Mouse (Mus musculus) right cerebral cortex, postnatal 14 days (tissue): Measurements from ENCODE around the gene Col24a1.

ENCODE experiments used
- DNase-seq: peaks from one replicate; pipeline ENCODE4 v3.0.0; 2022

The Col24a1 gene

DNA sequence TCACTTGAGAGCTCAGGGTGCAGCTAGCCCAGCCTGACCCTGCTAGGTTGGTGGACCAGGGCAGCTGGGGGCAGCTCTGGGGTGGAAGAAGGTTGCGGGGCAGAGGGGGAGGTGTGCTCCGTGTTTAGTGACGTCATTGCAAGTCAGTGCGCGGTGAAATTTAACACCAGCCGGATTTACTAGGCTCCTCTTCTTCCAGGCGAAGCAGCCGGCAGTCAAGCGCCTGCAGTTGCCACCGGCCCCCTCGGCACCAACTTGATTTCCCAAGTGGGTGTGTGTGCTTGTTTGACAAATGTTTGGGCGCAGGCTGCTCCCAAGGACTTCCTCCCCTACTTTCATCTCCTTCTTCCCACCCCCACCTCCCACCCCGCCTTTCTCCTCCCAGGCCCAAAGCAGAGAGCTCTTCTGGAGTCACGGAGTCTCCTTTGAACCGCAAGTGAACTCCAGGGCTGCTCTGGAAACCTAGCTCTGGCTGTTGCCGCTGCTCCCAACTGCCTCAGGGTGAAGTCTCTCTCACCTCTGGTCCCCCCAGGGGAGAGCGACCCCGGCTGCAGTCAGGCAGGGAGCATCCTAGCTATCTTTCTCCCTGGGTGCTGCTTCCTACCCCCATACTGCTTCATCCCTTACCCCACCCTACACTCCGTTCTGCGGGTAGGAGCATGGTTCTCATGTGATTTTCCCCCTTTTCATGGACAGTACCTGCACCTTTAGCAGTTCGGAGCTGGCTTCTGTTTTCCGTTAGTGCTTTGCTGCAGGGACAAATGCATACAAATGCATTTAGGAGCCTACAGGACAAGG, at the start of gene Col24a1:
Gene Col24a1 (plus strand): TSS at position 136 of the 798 bp plus-strand sequence.
- peak; percentile 26 for DNase-seq

DNA sequence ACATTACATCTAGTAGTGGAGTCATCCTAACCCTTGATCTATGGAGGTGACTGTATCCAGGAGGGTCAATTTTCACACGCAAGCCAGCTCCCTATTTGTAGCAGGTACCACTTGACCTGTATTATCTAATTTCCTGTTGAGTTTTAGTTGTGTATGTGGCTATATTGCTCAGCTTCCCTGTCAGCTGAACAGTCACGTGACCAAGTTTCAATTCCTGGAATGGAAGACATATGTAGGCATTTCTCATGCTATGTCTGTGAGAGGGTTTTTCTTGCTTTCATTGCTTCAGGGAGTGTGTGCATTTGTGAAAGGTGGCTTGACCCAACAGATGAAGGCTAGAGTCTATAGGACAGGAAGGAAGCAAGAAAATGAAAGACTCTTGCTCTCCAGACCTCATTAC, 44.2 kb upstream of the Col24a1 start:
- no peak for DNase-seq

DNA sequence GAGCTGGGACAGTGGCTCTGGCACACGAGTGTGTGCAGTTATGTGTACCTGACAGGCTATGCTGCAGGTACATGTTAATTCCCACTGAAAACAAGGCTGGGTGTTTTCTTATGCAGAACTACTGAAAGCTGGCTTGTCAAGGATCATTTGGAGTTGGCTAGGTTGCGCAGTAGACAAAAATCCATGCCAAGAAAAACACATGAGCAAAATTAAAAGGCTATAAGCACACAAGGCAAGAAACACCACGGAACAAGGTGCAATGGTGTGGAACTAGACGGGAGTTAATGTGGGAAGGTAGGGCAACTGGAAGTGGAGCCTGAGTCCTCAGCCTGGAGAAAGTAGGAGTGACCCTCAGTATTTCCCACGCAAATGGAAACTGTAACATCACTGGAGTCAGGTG, 39.2 kb upstream of the Col24a1 start:
- no peak for DNase-seq

DNA sequence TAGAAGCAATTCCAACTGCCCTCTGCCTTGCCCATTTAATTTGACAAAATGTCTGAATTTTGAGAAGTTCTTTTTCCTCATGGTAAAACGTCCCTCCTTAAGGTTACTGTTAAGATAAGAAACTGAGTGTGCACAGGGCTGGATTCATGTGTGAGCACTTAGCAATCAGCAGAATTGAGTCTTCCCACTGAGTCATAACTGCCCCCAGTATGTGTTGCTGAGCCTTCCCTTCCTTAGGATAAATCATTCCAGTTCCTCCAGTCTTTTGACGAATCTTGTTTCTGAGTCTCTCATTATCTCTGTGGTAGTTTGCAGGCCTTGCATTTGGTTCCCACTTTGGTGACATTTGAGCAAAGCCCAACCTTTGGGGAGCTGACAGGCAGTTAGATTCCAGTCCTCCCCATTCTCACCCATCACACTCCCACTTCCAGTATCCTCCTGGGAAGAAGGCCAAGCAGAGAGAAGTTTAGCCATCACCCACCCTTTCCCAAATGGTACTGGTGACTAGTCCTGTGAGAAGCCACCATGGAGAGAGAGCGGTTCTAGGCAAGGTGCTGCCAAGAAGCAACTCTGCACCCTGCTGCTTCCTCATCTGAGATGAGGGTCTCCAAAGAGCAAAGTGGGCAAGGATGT, 37.4 kb upstream of the Col24a1 start:
- no peak for DNase-seq

DNA sequence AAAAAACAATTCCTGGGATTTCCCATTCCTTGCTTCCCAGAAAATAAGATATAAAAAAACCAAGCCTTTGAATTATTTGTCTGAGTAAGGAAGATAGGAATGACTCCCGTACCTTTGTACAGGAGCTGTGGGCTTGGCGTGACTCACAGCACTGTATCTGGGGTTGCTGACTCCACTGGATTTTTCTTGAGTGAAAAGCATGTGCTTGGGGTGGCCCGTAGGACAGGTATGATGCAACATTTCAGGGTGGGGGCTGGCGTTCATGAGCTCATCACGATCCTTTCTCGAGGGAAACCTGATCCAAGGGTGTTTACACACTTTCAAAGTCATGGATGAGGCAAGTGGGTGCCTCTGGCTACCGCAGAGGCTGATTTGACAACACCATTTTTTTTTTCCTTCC, 35.6 kb upstream of the Col24a1 start:
- no peak for DNase-seq

DNA sequence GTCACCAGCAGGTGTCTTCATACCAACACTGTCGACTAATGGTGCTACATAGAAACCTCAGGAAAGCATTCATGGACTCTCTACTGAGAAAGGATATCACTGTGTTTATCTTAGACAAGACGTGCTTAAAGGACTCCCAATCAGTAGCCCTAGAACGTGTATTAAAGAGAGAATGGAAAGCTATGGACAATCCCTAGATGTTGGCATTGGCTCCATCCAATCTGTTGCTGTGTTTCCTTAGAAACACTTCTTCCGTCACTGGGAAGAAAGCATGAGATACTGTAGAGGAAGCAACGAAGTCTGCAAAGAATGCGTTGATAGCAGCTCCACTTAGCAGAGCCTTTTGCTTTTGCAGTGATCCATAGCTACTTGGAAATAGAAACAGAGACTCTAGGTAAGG, 32.6 kb upstream of the Col24a1 start:
- no peak for DNase-seq

DNA sequence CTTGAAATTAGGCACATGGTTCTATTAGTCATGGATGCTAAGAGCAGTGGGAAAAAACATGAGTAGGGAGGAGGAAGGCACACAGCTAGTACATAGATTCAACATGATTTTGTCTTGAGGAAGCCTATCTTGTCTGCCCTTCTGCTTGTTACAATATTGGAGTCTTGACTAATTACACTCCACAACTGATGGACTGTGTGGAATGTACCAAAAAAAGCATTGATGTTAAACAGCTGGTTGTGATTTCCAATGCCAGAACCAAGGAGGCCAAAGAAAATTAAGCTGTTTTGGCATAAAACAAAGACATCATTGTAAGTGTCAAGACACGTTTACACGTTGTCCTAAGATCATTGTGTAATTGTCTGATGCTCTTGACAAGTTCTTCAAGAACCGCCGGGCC, 29.1 kb upstream of the Col24a1 start:
- DNase-seq = no peak

DNA sequence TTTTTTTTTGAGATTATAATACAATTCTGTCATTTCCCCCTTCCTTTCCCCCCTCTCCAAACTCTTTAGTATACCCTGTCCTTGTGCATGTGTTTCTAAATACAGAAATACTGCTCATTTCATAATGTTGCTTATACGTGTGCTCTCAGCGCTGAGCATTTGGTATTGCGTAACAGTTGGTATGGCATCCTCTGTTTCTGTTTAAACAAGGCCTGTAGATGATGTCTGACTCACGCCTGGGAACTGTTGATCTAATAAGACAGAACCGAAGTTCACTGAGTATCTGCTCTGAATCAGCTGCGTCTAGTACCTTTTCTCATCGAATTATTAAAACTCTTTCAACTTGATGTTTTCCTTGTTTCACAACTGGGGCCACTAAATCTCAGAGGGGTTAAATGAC, 24.2 kb upstream of the Col24a1 start:
- no peak for DNase-seq

DNA sequence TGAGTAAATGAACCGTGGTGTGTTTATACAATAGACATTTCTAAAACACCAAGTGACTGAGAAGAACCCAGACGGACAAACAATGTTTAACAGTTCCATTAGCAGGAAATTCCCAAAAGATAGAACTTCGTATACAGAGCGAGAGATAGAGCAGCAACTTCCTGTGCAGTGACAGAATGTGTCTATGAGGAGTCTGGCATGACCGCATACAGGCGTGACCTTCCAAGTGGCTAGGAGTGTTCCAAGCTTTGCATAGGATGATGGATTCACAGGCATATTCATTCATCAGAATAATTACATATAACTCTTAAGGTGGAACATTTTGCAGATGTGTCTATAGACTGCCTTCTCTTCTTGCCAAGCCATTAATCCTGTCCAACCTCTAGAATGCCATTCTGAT, 18.1 kb upstream of the Col24a1 start:
- DNase-seq = no peak

DNA sequence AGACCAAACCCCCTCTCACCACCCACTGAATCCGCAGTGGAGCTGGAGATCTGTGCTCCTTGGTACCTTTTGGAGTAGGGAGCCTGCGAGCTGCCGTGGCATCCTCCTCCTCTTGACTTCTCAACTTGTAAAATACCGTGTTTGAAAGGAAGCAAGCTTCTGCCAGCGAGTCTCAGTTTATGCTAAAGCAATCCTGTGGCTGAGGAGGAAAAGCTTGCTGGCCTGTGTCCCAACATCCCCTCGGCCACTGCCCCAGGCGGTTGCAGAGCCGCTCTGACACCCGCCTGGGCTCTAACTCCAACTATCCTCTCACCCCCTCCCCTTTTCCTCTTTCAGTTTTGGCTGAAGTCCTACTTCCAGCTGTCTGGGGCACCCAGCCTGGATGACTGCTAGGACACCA, 935 bp downstream of the Col24a1 start:
- DNase-seq = no peak

DNA sequence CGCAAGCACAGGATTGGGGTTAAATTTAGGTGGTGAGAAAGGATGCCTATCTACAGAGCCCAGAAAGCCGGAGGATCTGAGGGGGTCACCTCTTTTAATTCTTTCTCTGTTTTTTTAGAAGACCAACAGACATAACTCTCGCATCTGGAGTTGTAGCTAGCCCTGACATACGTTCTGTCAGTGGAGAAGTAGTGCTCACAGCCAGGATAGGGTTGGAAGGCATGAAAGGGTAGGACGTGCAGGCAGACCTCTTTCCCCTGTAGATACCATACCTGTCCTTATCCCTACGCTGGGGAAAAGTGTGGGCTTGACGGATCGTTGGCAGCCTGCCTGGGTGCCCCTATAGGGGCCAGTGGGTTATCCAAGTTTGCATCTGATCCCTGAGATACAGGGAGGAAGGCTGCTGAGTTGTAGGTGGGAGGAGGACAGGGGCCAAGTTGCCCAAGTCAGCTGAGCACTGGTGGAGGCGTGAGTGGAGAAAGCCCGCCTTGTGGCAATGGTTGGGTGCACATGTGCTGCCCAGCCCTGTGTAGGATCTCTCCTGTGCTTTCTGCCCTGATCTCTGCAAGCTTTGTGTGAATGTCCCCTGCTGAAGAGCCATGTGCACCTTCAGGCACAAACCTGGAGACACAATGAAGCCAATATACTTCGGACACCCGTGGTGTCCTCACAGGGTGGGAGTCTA, 1.5 kb downstream of the Col24a1 start:
- no peak for DNase-seq

DNA sequence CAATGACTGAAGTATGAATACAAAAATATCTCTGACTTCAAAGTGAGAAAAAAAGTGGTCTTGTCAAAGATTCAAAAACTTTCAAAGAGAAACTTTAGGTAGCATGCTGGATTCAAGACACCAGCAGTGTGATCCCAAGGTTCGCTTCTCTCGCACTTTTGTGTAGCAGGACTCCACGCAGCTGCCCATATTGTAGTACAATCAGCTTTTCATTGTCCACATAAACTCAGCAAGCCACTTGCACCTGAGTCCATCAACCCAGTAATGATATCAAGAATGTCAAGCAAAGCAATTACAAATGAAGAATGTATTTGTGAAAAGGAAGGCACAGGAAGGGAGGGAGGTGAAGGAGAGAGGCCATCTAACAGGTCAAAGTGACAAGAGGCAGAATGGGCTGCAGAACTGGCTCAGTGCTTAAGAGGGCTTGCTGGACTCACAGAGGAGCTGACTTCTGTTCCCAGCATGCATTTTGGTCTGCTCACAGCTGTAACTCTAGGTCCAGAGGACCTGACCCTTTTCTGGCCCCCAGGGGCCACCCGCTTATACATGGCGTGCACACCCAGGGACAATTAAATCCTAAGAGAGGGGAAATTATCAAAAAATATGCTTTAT, 7.8 kb downstream of the Col24a1 start:
- no peak for DNase-seq

DNA sequence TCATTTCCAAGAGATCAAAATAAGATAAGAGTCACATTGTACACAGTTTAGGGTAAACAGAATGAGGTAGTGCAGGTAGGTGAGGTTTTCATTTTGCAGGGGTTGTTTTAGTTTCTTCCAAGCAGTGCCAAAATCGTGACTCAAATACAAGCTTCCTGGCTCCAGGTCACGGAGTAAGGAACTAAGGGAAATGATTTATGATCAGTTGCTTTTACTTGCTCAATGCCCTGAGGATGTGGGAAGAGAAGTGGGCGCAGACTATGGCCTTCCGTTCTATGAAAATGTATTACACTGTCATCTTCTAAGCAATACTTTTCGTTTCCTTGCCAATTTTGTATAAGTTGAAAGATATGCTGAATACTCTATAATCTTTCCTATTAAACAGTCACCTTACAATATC, 13.0 kb downstream of the Col24a1 start:
- DNase-seq = no peak

DNA sequence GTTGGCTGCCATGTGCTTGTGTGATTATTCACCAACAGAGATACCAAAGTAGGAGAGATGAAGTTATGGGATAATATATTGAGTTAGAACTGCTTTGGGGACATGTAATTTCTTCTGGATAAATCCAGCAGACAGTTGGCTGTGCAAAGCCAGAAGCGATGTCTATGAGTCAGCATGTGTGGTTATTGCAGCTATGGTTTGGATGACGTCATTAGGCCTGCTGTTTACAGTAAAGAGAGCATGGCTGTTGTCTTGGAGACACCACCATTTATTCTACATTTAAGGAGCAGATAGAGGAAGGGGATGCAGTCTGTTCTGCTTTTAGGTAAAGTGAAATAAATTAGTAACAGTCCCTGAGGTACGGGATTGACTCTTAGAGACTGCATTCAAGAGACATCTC, 14.9 kb downstream of the Col24a1 start:
- DNase-seq = no peak

DNA sequence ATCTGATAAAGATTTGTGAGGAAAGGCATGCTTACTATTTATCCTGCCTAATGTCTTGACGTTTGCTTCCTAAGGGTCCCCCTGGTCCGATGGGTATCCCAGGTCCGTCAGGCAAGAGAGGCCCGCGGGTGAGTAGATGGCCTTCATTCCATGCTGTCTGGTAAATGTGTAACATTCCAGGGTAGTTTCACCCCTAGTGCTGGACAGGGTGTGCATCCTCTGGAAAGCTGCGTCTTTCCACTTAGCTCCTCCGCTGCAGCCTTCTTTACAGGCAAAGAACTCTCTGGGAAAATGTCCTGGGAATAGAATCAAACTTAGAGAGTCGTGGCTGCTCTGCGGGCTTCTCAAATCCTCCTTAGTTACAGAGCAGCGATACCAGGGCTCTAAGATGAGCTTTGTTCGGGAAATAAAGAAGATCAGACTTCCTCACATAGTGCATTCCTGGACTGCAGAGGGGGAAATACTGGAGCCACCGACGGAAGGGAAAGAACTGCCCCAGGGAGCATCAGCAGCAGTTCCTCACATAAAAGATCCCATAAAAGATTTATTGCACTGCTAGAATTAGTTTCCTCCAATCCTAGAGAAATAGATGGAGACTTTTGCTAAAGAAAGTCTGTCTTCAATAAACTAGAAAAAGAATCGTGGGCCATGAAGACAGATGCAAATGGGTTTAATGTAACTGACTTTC, 28.5 kb downstream of the Col24a1 start:
- no peak for DNase-seq

DNA sequence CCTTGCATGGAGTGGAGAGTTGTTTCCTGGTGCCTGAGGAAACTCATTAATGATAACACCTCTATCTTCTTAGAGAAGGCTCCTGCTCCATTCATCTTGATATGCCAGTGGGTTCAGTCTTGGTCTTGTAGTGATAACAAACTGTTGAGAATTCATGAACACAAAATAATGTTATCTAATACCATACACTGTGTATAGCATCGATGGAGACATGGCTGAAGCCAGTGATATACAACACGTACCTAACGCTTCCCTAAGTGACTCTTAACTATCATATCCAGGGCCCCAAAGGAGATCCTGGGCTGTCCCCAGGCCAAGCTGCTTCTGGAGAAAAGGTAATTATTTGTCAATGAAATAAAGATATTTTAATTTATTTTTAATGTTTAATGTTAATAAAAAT, 33.1 kb downstream of the Col24a1 start:
- no peak for DNase-seq

DNA sequence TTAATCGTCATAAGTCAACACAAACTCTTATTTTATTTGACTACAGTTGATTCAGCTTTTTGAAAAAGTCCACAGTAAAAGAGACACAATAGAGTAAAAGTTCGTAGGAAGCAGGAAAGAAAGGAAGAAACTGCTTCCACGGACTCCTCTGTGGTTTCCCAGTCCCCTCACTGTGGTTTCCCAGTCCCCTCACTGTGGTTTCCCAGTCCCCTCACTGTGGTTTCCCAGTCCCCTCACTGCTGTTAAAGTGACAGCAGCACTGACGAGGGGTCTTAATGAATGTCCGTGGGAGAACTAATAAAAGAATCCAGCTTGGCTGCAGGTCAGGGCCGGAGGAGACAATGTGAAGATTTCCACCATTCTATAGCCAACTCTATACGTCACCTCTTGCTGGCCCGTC, 39.4 kb downstream of the Col24a1 start:
- no peak for DNase-seq

DNA sequence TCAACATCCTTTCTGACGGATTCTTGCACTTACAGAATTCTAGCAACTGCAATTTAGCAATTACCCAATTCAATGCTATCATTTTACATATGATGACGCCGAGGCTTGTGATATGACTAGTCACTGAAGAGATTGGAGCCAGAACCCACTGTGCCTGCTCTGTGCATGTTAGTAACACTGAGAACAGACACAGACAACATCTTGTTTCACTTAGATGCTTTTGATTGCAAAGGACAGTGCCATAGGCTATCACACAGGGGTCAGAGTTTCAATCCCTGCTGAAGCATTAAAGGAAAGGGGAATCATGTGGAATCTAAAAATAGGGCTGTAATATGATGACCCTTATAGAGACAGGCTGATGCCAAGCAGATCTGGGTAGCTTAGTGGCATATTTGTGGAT, 41.8 kb downstream of the Col24a1 start:
- no peak for DNase-seq

DNA sequence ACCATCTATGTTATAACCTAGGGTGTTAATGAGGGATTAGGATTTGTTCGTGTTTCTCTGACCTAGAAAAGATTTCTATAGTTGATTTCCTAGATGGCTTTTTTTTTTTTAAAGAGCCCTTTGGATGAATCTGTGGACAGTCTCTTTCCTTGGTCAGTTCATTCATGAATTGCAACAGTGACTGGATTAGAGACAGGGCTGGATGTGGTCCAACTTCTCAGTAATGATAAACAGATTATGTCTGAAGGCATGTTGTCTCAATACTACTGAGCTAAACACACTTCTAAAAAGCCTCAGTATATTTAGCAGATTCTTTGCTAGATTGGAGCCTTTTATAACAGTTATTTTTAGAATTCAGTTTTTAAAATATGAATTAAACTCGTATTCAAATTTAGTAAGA, 44.9 kb downstream of the Col24a1 start:
- DNase-seq = no peak

DNA sequence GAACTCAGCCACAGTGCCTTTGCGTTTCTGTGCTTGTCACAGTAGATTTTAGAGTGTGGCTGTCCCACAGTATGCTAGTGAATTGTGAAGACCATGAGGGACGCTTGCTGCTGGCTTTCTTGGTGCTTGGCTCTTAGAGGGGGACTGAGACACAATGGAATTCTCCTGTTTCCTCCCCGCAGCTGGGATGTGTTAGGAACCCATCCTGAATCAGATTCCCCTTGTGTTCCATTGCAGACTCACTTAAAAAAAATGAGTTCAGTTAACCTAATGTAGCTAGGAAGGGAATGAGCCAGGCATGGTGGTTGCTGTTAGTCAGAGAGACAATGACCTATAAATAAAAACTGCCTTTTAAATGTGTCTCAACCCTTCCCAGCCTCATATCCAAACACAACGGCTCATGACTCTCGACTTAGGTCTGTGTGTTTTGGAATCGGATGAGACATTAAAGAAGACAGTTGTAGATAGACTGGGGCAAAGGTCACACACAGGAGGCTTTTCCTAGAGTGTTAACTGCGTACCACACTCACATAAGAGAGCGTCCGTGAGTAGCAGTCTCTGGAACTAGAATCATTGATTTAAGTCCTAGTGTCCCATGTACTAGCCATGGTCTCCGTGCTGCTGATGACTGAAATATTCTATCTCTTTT, 47.7 kb downstream of the Col24a1 start:
- no peak for DNase-seq

DNA sequence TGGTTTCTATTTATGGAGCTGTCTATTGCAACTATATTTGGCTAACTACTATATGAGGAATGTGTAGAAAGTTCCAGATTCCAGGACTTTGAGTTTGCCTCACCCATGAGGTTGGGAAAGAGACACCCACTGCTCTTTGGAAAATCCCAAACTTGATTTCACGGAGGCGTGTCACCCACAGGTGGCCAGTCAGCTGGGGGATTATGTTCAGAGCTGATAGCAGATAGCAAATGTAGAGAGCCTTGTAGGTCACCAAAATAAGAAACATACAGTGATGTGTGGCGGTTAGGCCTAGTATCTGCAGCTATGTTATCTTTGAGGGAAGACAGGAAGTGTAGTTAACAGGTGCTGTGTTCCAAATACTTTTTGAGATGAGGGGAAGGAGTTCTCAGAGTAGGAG, 56.4 kb downstream of the Col24a1 start:
- no peak for DNase-seq

DNA sequence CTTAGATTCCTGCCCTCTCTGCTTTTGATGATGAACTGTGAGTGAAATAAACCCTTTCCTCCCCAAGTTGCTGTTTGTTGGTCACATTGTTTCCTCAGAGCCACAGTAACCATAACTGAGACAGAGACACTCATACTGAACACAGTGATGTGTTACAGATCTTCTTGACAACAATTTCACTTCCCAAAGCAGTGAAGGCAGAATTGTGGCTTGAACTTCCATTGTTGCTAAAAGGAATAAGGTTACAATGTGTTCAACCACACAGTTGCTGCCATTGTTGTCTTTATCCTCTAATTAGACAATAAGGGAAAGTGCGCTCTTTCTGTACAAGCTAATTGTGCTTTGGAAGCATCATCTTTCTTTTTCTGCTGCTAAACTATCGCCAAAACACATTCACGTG, 61.7 kb downstream of the Col24a1 start:
- DNase-seq = no peak
